Mouse (Mus musculus): ENCODE measurements around the gene Spin2c.

The Spin2c gene

DNA sequence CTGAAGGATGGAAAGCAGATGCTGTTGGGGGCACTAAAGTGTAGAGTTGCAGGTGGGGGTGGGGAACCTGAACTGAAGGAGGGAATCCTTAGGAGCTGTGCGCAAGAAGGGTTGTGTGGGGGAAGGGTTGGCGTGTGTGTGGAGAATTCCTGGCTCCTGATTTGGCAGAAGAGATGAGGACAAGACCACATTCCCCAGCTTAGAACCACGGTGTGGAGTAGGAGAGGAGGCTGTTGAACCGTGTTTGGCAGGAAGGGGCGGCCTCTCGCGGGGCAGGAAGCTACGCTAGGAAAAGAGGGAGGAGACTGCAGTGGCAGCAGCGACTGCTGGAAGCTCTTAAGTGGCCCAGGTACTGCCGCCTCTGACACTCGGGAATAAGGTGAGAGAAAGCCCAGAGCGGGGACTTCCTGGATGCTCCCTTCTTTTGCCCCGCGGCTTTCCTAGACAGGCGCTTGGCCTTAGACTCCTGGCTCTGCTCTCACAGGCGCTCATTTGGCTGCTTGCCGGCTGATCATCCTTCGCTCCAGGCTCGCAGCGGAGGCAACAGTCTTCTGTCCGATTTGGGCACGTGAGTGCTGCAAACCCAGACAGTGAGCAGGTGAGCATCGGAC, at the start of gene Spin2c:
Gene Spin2c, plus strand, starts transcription at position 275 of the 611 bp plus-strand sequence.
- no peak for DNase-seq (ENCODE audit: low spot score in 2 of 2)

- no peak for DNase-seq (ENCODE audit: low spot score in 2 of 2)
Observed at GRCm38 (mm10) chrX:153832606-153833005, 581 bp downstream of the Spin2c start.

Measured in spleen, postnatal 14 days (tissue).